Mouse (Mus musculus) gastrocnemius, postnatal 25 days (tissue): Measurements from ENCODE around the gene Cdh13. TPM values are rescaled to one million over a fixed set of nuclear protein-coding genes. Genes with fewer than 3 reads are reported as not detected.

Experiments
- DNase-seq: peaks from one replicate; pipeline ENCODE4 v3.0.0; 2022
- total RNA-seq, 2 experiments: library from RNA; stranded (reverse); gene quantifications; 1 replicate in 1 of 2; 2 replicates in 1 of 2; pipeline ENCODE4 v1.2.3; 2021

Gene Cdh13
- total RNA-seq, 2 experiments from 2014 or later, result 102 to 124 TPM

DNA sequence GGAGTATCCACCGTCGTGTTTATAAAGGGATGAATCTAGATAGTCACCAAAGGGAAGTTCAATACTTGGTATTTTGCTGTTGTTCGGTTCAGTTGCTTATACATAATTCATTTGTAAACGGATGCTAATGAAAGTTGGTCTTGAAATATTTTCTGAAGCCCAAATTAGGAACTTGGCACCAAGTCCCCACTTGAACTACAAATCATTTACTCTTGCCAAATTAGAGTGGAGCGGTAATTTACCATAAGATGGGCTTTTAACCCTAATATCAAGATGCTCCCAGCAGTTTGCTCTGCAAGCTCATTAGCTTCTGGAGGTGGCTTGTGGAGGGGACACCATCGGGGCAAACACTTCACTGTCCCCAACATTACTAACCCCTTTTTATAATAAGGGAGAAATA is 164.5 kb downstream of the Cdh13 start:
- no peak for DNase-seq

- DNase-seq, result no peak
These were observed 169.0 kb downstream of the Cdh13 start for GRCm38 (mm10) chr8:118452445-118453103.

DNA sequence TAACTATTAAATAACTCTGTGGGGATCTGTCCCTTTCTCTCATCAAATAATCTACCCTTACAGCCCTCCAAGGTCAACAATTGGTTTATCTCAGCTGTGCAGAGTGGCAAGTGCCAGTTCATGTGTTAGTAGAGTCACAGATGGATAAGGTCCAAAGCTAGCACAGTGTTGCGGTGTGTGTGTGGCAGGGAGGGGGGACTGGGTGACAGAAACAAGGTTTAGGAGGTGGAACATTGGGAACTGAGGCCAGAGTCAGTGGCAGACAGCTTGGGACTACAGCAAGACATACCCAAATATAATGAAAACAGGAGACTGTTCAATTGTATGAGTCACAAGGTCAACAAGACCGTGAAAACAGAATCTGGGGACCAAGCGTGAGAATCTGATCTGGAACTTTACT is 171.7 kb downstream of the Cdh13 start:
- DNase-seq, result no peak

- no peak for DNase-seq
These were observed 181.9 kb downstream of the Cdh13 start for GRCm38 (mm10) chr8:118465330-118465948.

DNA sequence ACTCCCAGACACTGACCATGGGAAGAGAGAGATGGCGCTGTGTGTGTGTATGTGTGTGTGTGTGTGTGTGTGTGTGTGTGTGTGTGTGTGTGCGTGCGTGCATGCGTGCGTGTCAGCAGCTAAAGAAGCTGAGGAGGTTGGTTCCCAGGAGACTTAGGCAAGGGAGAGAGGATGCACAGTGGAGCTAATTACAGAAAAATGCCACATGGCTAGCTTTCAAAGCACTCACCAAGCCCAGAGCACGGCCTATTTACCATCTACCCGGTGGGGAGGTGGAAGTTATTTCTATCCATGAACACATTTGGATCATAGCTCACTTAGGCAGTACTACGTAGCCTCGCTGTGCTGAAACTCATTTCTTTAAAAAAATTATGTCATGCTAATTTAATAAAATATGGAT is 194.1 kb downstream of the Cdh13 start:
- no peak for DNase-seq

DNA sequence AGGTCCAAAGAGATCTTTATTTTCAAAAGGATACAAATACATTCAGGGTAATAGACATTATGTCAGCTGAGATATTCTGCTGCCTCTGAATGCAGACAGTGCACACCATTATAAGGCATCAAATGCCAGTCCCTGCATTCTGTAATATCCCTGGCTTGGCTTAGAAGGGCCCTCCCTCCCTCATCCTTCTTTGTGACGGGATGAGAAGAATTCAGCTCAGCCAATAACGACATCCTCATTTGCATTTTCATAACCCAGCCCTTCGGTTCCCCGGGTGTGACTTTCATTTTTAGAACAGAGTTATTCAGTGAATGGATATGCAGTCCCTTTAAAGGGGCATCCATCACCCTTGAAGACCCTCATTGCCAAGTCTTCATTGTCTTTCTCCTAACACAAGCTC is 205.2 kb downstream of the Cdh13 start:
- DNase-seq, result no peak

- no peak for DNase-seq
These were observed 219.0 kb downstream of the Cdh13 start for GRCm38 (mm10) chr8:118502509-118502908.

- DNase-seq, result no peak
These were observed 225.9 kb downstream of the Cdh13 start for GRCm38 (mm10) chr8:118509426-118509825.

- DNase-seq, result no peak
These were observed 229.7 kb downstream of the Cdh13 start for GRCm38 (mm10) chr8:118513259-118513658.

- no peak for DNase-seq
These were observed 232.1 kb downstream of the Cdh13 start for GRCm38 (mm10) chr8:118515616-118516015.

DNA sequence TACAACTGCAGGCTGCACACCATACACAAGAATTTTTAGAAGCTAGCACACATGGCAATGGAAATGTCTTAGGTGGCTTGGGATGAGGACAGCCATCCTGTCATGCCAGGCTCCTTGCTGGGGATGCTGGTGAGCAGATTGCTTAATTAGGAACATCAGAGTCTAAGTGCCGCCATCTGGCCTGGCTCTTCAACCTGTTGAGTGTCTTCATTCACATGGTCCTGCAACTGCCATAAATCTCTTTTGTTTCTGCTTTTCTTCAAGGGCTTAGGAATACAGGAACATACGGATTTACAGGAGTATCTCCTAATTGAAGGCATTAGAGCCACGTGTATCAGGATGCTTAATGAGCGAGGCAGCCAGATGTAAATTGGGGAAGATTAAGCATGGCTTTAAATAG is 233.5 kb downstream of the Cdh13 start:
- no peak for DNase-seq

DNA sequence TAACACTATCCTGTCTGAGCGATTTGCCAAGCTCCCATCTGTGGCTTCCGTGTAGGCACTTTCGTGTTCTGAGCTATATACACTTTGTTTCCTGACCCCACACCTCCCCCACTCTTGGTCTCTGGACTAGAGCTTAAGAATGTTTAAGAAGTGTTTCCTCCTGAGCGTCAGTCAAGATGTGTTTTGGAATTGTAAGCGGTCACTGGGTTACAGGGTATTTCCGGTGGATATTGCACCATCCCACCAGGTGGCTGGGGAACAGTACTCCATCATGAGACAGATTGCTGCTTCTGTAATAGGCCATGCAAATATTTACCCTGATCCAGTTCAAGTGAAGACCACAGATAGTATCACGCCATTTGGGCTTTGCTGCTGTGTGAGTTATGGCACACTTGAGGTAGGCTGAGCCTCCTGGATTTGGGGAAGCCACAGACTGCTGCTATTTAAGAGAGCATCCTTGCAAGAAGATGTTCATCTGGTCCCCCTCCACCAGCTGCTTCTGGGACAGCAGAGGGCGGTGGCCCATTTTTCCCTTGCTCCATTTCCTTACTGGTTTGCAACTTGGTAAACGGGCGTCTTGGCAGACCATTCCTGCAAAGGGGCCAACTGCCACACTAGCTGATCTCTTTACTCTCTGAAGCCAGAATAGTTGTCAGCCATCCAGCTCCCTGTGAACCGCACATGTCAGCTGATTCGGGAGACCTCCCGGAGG is 234.7 kb downstream of the Cdh13 start:
- DNase-seq, result peak; percentile 64

DNA sequence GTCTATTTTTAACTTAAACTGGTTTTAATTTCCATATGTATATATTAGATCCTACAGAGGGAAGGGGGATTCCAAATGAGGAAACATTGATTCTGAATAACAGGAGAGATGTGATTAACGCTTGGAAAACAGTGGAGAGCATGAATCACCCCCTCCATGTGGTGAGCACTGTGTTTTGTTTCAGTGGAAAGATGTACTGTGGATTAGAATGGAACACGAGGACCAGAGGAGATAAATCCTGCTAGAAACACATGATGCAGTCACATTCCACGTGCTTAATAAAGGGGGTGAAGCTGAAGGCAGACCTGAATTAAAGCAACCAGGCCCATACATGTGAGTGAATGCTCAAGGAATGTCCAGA is 235.2 kb downstream of the Cdh13 start:
- DNase-seq, result no peak

DNA sequence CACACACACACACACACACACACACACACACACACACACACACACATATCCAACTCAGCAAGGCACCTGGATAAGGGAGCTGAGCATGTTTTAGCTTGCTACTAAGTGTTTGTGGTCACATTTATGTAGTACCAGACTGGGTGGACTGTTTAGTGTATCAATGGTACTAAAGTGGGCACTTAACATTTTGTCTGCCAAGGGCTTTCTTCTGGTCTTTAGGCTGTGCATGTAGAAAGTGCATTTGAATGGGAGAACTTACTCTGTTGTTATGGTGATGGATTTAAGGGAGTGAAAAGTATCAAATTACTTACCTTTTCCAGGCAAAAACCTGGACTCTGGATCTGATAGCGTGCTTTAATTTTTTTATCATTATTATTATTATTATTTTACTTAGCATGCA is 240.4 kb downstream of the Cdh13 start:
- no peak for DNase-seq

DNA sequence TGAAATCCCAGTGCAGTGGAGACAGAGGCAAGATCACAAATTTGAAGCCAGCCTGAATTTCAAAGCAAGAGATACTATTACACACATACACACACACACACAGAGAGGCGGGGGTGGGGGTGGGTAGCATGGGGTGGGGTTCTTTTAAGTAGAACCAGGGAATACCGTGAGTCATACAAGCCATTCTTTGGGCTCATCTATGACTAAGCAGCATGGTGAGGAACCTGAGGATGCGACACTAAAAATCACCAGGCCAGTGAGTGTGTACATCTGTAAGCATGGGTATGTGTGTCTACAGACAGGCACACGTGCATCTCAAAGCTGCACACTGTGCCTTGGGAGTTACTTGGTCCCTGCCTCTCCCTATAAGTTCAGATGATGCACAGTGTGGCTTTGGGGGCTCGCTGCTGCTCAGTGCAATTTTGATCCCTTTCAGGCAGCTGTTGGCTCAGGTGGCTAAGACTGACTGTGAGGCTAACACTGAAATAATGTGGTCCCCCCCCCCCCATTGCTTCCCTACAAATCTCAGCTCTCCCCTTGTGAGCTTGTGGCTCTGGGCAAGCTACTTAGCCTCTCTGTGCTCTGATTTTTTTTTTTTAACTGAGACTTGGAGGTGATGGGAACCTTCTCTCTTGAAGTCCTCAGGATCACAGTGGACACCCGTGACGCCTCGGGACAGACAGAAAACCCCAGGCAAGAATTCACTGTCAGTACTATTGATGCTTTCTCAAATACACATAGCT is 255.5 kb downstream of the Cdh13 start:
- DNase-seq, result no peak

- DNase-seq, result no peak
These were observed 256.0 kb downstream of the Cdh13 start for GRCm38 (mm10) chr8:118539559-118539819.

DNA sequence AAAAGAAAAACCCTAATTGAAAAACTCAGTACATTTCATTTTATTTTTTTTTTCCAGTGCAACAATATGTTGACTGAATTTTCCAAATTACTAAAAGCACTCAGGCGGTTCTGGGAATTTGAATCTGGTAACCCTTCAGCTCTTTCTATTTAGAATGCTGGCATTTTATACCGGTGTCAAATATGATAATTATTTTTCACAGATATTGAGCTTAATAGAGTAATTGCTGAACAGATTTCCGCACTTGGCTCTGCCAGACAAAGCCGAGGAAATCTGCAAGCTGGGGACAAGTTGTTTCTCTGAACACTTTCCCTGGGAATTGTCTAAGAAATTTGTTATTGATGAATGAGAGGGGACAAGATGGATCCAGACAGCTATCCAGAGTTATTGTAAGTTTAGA is 256.4 kb downstream of the Cdh13 start:
- no peak for DNase-seq

GRCm38 (mm10) chr8:118552397-118552796 is 268.9 kb downstream of the Cdh13 start:
- DNase-seq, result no peak

- no peak for DNase-seq
These were observed 269.3 kb downstream of the Cdh13 start for GRCm38 (mm10) chr8:118552842-118553241.

DNA sequence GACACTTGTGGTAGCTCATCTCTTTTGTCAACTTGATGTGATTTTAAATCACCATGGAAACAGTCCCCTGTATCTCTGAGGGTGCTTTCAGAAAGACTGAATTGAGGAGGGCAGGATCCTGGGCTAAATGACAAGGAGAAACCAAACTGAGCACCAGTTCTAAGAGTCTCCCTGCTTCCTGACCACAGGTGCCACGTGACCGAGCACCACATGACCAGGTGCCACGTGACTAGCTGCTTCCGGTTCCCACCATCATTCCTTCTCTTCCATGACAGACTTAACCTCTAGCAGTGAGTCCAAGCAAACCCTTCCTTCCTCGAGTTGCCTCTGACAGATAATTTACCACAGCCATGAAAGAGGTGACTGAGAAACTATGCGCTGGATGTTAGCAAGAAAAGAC is 280.5 kb downstream of the Cdh13 start:
- no peak for DNase-seq

- no peak for DNase-seq
These were observed 281.7 kb downstream of the Cdh13 start for GRCm38 (mm10) chr8:118565186-118565585.

DNA sequence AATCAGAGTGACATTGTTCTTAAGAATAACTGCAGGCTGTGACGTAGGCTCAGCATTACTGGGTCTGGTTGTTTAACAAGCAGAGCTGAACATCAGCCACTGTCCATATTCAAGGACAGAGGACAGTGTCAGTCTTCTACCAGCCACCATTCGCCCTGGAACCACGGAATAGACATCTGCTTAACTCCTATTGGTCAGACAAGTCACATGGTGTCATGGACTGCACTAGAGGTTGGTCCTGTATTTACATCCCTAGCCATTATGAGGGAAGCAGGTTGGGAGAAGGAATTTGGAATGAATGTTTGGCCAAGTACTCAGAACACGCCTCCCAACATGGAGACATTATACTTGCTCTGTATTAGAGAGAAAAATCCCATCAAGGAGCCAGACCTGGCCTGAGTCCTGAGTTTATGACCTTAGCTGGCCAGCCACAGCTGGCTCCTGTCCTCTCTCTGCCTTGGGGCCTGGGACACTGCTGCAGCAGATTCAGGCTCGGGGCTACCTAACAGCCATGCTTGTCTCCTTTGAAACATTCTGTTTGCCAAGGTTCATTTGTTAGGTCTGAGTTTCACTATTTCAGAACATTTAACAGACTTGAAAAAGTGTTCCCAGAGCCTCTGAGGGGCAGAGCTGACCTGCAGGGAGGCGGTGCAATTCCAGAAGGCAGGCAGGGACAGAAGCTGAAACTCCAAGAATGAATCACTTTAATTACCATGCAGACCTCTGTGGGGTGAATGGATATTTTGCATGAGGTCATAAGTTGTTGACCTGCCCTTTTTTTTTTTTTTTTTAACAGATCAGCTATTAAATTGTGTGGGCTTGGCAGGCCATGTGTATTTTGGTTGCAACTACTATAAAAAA is 282.6 kb downstream of the Cdh13 start:
- DNase-seq, result peak; percentile 37
